Mouse (Mus musculus): ENCODE results near the gene Kdm5d. TPM values are rescaled to one million over a fixed set of nuclear protein-coding genes. Genes with fewer than 3 reads are reported as not detected.
A peak's percentile ranks its signal among the peaks of the same experiment; 100 is the strongest.

Kdm5d gene
- polyA plus RNA-seq (2015; fragmentation: Nextera tagmentation; extraction: Ambion mirVana) = 6.6 and 7.4 TPM in 2 replicates

GRCm38 (mm10) chrY:897393-898227 is at the start of gene Kdm5d:
Gene Kdm5d, plus strand, starts transcription at chrY:897788.
- peak within 1 kb of the TSS; percentile 31; the same call in 1 of the 2 replicates for H3K9ac ChIP-seq
- no peaks in the 10 kb centered on the region for H3K4me1 ChIP-seq
- peak within 1 kb of the TSS; percentile 20; the same call in 1 of the 2 replicates for H3K4me2 ChIP-seq
- peak within 1 kb of the TSS; percentile 41 for H3K4me3 ChIP-seq
- H3K9me3 ChIP-seq = no peaks in the 10 kb centered on the region
- no peak within 1 kb of the TSS for H3K27ac ChIP-seq
- no peak for ATAC-seq (ENCODE audit: borderline replicate concordance, extremely low read depth, low FRiP score, low TSS enrichment)
- 5% methylated on average over 34 of the region's 34 CpGs for WGBS
- no peaks in the 10 kb centered on the region for H3K36me3 ChIP-seq
- H3K27me3 ChIP-seq = no peaks in the 10 kb centered on the region

- Histone ChIP-seq H3K9ac (no peak overlapping the region), H3K4me3 (no peak overlapping the region), H3K27ac (no peak overlapping the region), H3K27me3 (no peaks in the 10 kb centered on the region), H3K36me3 (no peaks in the 10 kb centered on the region), H3K4me1 (no peaks in the 10 kb centered on the region), H3K9me3 (no peaks in the 10 kb centered on the region), H3K4me2 (no peak overlapping the region)
- no peak for ATAC-seq (ENCODE audit: borderline replicate concordance, extremely low read depth, low FRiP score, low TSS enrichment)
These were observed 25.2 kb upstream of the Kdm5d start for GRCm38 (mm10) chrY:872404-872803.

DNA sequence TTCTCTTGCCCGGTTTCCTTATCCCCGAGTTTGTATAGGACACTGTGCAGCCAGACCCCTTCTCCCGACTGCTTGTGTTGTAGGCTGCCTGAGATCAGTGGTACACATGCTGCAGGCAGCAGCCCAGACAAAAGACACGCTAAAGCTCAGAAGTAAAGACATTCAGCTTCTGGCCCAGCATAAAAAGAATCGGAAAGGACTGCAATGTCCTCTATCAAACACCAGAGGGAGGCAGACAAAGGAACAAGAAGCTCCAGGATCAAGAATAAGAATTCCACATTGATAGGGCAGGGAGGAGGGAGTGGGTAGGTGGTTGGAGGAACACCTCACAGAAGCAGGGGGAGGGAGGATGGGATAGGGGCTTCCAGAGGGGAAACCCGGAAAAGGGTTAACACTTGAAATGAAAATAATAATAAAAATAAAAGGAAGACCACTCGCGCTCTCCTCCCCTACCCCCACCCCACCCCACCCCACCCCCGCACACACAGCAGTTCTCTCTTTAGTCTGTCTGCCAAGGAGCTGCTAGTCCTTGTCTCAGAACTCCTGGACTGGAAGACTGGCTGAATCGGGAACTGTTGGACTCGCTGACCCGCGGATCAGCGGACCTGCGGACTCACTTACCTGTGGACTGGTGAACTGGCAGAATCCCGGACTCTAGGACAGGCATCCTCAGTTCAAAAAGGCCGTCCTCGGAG is 24.6 kb upstream of the Kdm5d start:
- WGBS = 37% methylated on average over 15 of the region's 18 CpGs
- no peak overlapping the region for H3K27ac ChIP-seq
- H3K4me1 ChIP-seq = no peaks in the 10 kb centered on the region
- no peak overlapping the region for H3K4me3 ChIP-seq
- H3K36me3 ChIP-seq = no peaks in the 10 kb centered on the region
- no peaks in the 10 kb centered on the region for H3K27me3 ChIP-seq
- no peak overlapping the region for H3K4me2 ChIP-seq
- H3K9ac ChIP-seq = no peak overlapping the region
- no peaks in the 10 kb centered on the region for H3K9me3 ChIP-seq
- ATAC-seq (ENCODE audit: borderline replicate concordance, extremely low read depth, low FRiP score, low TSS enrichment) = no peak

Small RNA genes within 50 kb of the gene (microRNA-seq; reads per million reads assigned to microRNA genes)
- not detected for gene Gm47281

Other genes with a start within 250 kb of the Kdm5d start
- not detected in 2 replicates for gene Zfy1, start 100.4 kb upstream of the Kdm5d start, polyA plus RNA-seq (2015; fragmentation: Nextera tagmentation; extraction: Ambion mirVana)
- not detected in 2 replicates for gene Uba1y, start 79.1 kb upstream of the Kdm5d start, polyA plus RNA-seq (2015; fragmentation: Nextera tagmentation; extraction: Ambion mirVana)
- 24.3 and 28.0 TPM in 2 replicates for gene Eif2s3y, start 112.8 kb downstream of the Kdm5d start, polyA plus RNA-seq (2015; fragmentation: Nextera tagmentation; extraction: Ambion mirVana)

Data from lung, embryonic 15.5 days (tissue).